In genomic region chr4:136761713-136762380, GRCm38 (mm10) we compare ENCODE assay signal across 11 mouse cellular contexts.
DNase-seq lines count a peak whose midpoint lies in the region; ATAC-seq lines count a peak whose summit lies in the region.
"Had no signal": no experiment of that assay in that cellular context is flagged by ENCODE, and none has a peak within 500 bp of the region (broad histone marks: within the 10 kb centered on the region; RNA-seq: fewer than 3 reads in every experiment).

No protein-coding gene starts in this region.

- 69% methylated on average over 18 of the region's 18 CpGs for WGBS in heart, embryonic 12.5 days
- WGBS in embryonic facial prominence, embryonic 10.5 days = 46% methylated on average over 18 of the region's 18 CpGs
- WGBS in hindbrain, embryonic 13.5 days = 32% methylated on average over 18 of the region's 18 CpGs
- 11% methylated on average over 18 of the region's 18 CpGs for WGBS in midbrain, embryonic 14.5 days

- H3K9me3 ChIP-seq in heart, embryonic 12.5 days (replicated peaks) = no peaks in the 10 kb centered on the region
- no peaks in the 10 kb centered on the region for H3K9me3 ChIP-seq in embryonic facial prominence, embryonic 10.5 days
- H3K9me3 ChIP-seq in hindbrain, embryonic 13.5 days = no peaks in the 10 kb centered on the region
- no peaks in the 10 kb centered on the region for H3K9me3 ChIP-seq in midbrain, embryonic 14.5 days (ENCODE audit: control insufficient read depth, low read length)
- H3K9me3 ChIP-seq: liver, embryonic 12.5 days had no signal

- H3K4me3 ChIP-seq in heart, embryonic 12.5 days = no peak overlapping the region
- H3K4me3 ChIP-seq in embryonic facial prominence, embryonic 10.5 days = no peak overlapping the region
- no peak overlapping the region for H3K4me3 ChIP-seq in hindbrain, embryonic 13.5 days
- no peak overlapping the region for H3K4me3 ChIP-seq in midbrain, embryonic 14.5 days (replicated peaks; ENCODE audit: low read depth, low read length)
- H3K4me3 ChIP-seq: liver, embryonic 12.5 days had no signal

- peaks cover 17% of the 10 kb centered on the region; the same call in 1 of the 2 replicates for H3K4me1 ChIP-seq in heart, embryonic 12.5 days (replicated peaks)
- peaks cover 84% of the 10 kb centered on the region for H3K4me1 ChIP-seq in embryonic facial prominence, embryonic 10.5 days
- peaks cover 70% of the 10 kb centered on the region for H3K4me1 ChIP-seq in hindbrain, embryonic 13.5 days (replicated peaks)
- H3K4me1 ChIP-seq in midbrain, embryonic 14.5 days (ENCODE audit: control insufficient read depth, insufficient read depth, low read length) = peaks cover 49% of the 10 kb centered on the region

- no peak overlapping the region for H3K9ac ChIP-seq in heart, embryonic 12.5 days
- H3K9ac ChIP-seq in hindbrain, embryonic 13.5 days = no peak overlapping the region
- H3K9ac ChIP-seq in midbrain, embryonic 14.5 days (replicated peaks; ENCODE audit: low read length) = no peak overlapping the region
- H3K9ac ChIP-seq: liver, embryonic 12.5 days had no signal

- H3K27me3 ChIP-seq in heart, embryonic 12.5 days (replicated peaks) = peaks cover 26% of the 10 kb centered on the region
- H3K27me3 ChIP-seq in embryonic facial prominence, embryonic 10.5 days (replicated peaks; ENCODE audit: low read depth, poor library complexity, severe bottlenecking) = 0 out of 2 replicates have a peak, but pooled peaks cover 3% of the 10 kb centered on the region
- H3K27me3 ChIP-seq in hindbrain, embryonic 13.5 days = no peaks in the 10 kb centered on the region
- H3K27me3 ChIP-seq in midbrain, embryonic 14.5 days (ENCODE audit: control insufficient read depth, insufficient read depth, low read length) = no peaks in the 10 kb centered on the region

- H3K36me3 ChIP-seq in heart, embryonic 12.5 days = no peaks in the 10 kb centered on the region
- peaks cover 23% of the 10 kb centered on the region for H3K36me3 ChIP-seq in embryonic facial prominence, embryonic 10.5 days (replicated peaks)
- H3K36me3 ChIP-seq in hindbrain, embryonic 13.5 days = no peaks in the 10 kb centered on the region; the same call in 1 of the 2 replicates
- H3K36me3 ChIP-seq in midbrain, embryonic 14.5 days (ENCODE audit: control insufficient read depth, insufficient read depth, low read length) = peaks cover 12% of the 10 kb centered on the region
- H3K36me3 ChIP-seq: liver, embryonic 12.5 days had no signal

- H3K4me2 ChIP-seq in heart, embryonic 12.5 days = no peak overlapping the region
- no peak overlapping the region for H3K4me2 ChIP-seq in hindbrain, embryonic 13.5 days
- no peak overlapping the region for H3K4me2 ChIP-seq in midbrain, embryonic 14.5 days (ENCODE audit: low read length)
- H3K4me2 ChIP-seq: liver, embryonic 12.5 days had no signal

- intact Hi-C loops in heart, postnatal 14 days (cut with DNase I) = no loop called here
- intact Hi-C loops in left cerebral cortex, postnatal 14 days (cut with DNase I) = no loop called here

- 0 out of 2 replicates have a peak, but pooled peaks have one; percentile 33 for ATAC-seq in heart, embryonic 12.5 days (ENCODE audit: insufficient number of reproducible peaks, low FRiP score)
- ATAC-seq in hindbrain, embryonic 13.5 days (ENCODE audit: low FRiP score) = no peak
- no peak for ATAC-seq in midbrain, embryonic 14.5 days (ENCODE audit: low FRiP score, low TSS enrichment)
- ATAC-seq: liver, embryonic 12.5 days had no signal

- H3K27ac ChIP-seq in heart, embryonic 12.5 days (ENCODE audit: poor library complexity, severe bottlenecking) = no peak overlapping the region
- peak overlapping the region; percentile 62; the same call in 1 of the 2 replicates for H3K27ac ChIP-seq in embryonic facial prominence, embryonic 10.5 days (replicated peaks)
- H3K27ac ChIP-seq in hindbrain, embryonic 13.5 days = peak overlapping the region; percentile 74
- peak overlapping the region; percentile 70 for H3K27ac ChIP-seq in midbrain, embryonic 14.5 days (replicated peaks; ENCODE audit: low read depth, low read length)
- H3K27ac ChIP-seq: liver, embryonic 12.5 days had no signal

- DNase-seq in heart, postnatal 14 days = no peak
- DNase-seq in embryonic facial prominence, embryonic 10.5 days (ENCODE audit: low spot score) = no peak
- DNase-seq in midbrain, embryonic 14.5 days = peak; percentile 60
- DNase-seq in cerebellum, postnatal 14 days = no peak
- DNase-seq in left cerebral cortex, adult 8-10 months (ENCODE audit: low spot score in 2 of 2) = no peak
- no peak for DNase-seq in left cerebral cortex, postnatal 14 days (ENCODE audit: low spot score in 2 of 2)
- DNase-seq: cerebellum, adult 11-12 months; spleen, adult 18-20 months had no signal
